Mouse (Mus musculus): ENCODE results near the gene Lrrc4c.

DNA sequence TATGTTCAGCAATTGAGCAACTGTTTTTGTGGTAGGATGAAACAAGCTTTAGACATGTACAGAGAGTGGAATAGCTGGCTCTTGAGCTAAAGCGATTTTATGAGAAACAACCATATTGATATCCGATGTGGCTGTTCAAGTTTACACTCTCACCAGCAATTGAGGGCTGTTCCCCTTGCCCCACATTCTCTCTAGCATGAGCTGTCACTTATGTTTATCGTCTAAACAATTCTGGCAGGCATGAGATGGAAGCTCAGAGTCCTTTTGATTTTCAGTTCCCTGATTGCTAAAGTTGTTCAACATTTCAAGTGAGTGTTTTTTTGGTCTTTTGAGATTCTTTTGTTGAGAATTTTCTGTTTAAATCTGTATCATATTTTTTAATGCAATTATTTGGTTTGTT, 976.2 kb downstream of the Lrrc4c start:
- TF ChIP-seq CTCF (IDR thresholded peaks at IDR 0.05; ENCODE audit: low read depth) = no peak
- TF ChIP-seq EP300 (IDR thresholded peaks at IDR 0.05; ENCODE audit: low read depth) = no peak
